Mouse (Mus musculus) liver, adult 2 months (tissue): Measurements from ENCODE around the gene Iqcc. TPM values are rescaled to one million over a fixed set of nuclear protein-coding genes. Genes with fewer than 3 reads are reported as not detected.

Experiments
- DNase-seq: peaks from one replicate; pipeline ENCODE4 v3.0.0-alpha.2; 2011; ENCODE audit warnings: low read depth, low spot score; ENCODE audit errors: extremely low read depth
- H3K27ac ChIP-seq: fragments of 200-500 bp; replicated peaks from 2 replicates; pipeline ENCODE4 v1.5.1; 2012; ENCODE audit warnings: low read depth, mild to moderate bottlenecking, control low read depth, inconsistent platforms, low read length; ENCODE audit not compliant: insufficient read depth
- H3K27me3 ChIP-seq: fragments of 200-500 bp; 2 replicates; pipeline ENCODE4 v1.6.1; 2012; ENCODE audit warnings: mild to moderate bottlenecking, moderate library complexity, low read length, inconsistent platforms; ENCODE audit not compliant: control insufficient read depth, insufficient read depth
- H3K36me3 ChIP-seq: fragments of 200-500 bp; 2 replicates; pipeline ENCODE4 v1.6.1; 2012; ENCODE audit warnings: low read length, inconsistent platforms; ENCODE audit not compliant: control insufficient read depth, insufficient read depth
- H3K4me1 ChIP-seq: fragments of 200-500 bp; 2 replicates; pipeline ENCODE4 v1.6.1; 2011; ENCODE audit warnings: low read length; ENCODE audit not compliant: control insufficient read depth, insufficient read depth
- H3K4me3 ChIP-seq: fragments of 200-500 bp; 2 replicates; pipeline ENCODE4 v1.5.1; 2011; ENCODE audit warnings: low read depth, mild to moderate bottlenecking, control low read depth, low read length, moderate library complexity; ENCODE audit not compliant: insufficient read depth
- H3K79me2 ChIP-seq: fragments of 200-500 bp; 2 replicates; pipeline ENCODE4 v1.6.1; 2012; ENCODE audit warnings: inconsistent platforms, mild to moderate bottlenecking, low read length, moderate library complexity; ENCODE audit not compliant: control insufficient read depth, insufficient read depth
- H3K9ac ChIP-seq: fragments of 200-500 bp; 2 replicates; pipeline ENCODE4 v1.6.1; 2012; ENCODE audit warnings: low read depth, mild to moderate bottlenecking, control low read depth, inconsistent platforms, low read length
- CTCF ChIP-seq: fragments of 200-500 bp; IDR thresholded peaks from 2 replicates; pipeline ENCODE4 v1.5.1; 2011; ENCODE audit warnings: low read depth, low read length, control low read depth
- POLR2A ChIP-seq: fragments of 200-500 bp; IDR thresholded peaks from 2 replicates; pipeline ENCODE4 v1.6.1; 2011; ENCODE audit warnings: low read length, control low read depth; ENCODE audit not compliant: insufficient read depth; ENCODE audit errors: extremely low read depth
- WGBS: fragments of 180-500 bp; shearing (Covaris S2); methylation state at CpG from one replicate; pipeline ENCODE4 v1.1.7; 2018; 5-methylcytosine and 5-hydroxymethylcytosine counted together
- polyA plus RNA-seq: library from polyadenylated mRNA; depleted of rRNA; stranded (reverse); fragments of >200 nt; gene quantifications from 2 replicates; pipeline ENCODE4 v1.2.3, GENCODE M21; 2012
- total RNA-seq: library from RNA; depleted of rRNA; stranded (reverse); fragments of >200 nt; gene quantifications from 2 replicates; pipeline ENCODE4 v1.2.3, GENCODE M21; 2014

Gene Iqcc
- total and polyA plus RNA-seq, 2 experiments: 11.3 to 23.0 TPM

DNA sequence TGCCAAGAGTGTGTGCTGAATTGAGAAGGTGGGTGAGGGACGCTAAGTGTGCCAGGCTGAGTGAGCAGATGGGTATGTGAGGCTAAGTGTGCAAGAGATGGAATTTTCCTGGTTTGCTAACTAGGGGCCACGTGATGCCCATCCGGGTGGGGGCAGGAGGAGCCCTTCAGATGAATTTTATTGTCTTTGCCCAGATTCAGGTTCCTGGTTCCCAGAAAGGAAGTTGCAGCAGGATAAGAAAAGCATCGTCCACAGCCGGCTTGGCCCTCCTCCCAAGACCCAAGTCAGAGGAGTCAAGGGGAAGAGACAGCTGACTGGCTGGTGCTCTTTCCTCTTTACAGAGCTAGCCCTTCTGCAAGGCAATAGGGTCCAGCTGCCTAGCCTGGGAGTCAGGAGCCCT, 40.4 kb downstream of the Iqcc start, which contains the start of gene Fam167b:
TSS of gene Fam167b (minus strand) at position 84 of the 400 bp plus-strand sequence.
- peak within 1 kb of the TSS; percentile 56 for H3K27ac ChIP-seq
- H3K4me3 ChIP-seq: peak within 1 kb of the TSS; percentile 63
- DNase-seq: peak; percentile 29
- H3K4me1 ChIP-seq: no peaks in the 10 kb centered on the region
- no peaks in the 10 kb centered on the region for H3K27me3 ChIP-seq
- no peaks in the 10 kb centered on the region for H3K79me2 ChIP-seq
- H3K36me3 ChIP-seq: no peaks in the 10 kb centered on the region
- WGBS: 76% methylated on average over 5 of the region's 5 CpGs
- TF ChIP-seq CTCF (no peak), POLR2A (no peak)
- peak within 1 kb of the TSS; percentile 62 for H3K9ac ChIP-seq

- Histone ChIP-seq H3K4me1 (0 out of 2 replicates have a peak, but pooled peaks cover 3% of the 10 kb centered on the region), H3K9ac (peak overlapping the region; percentile 62), H3K79me2 (no peaks in the 10 kb centered on the region), H3K27me3 (no peaks in the 10 kb centered on the region), H3K27ac (peak overlapping the region; percentile 56), H3K4me3 (peak overlapping the region; percentile 63), H3K36me3 (no peaks in the 10 kb centered on the region)
- no peak for TF ChIP-seq CTCF
- TF ChIP-seq POLR2A: no peak
- 70% methylated on average over 7 of the region's 7 CpGs for WGBS
- no peak for DNase-seq
Measured at GRCm38 (mm10) chr4:129577688-129578087, 41.2 kb downstream of the Iqcc start.

DNA sequence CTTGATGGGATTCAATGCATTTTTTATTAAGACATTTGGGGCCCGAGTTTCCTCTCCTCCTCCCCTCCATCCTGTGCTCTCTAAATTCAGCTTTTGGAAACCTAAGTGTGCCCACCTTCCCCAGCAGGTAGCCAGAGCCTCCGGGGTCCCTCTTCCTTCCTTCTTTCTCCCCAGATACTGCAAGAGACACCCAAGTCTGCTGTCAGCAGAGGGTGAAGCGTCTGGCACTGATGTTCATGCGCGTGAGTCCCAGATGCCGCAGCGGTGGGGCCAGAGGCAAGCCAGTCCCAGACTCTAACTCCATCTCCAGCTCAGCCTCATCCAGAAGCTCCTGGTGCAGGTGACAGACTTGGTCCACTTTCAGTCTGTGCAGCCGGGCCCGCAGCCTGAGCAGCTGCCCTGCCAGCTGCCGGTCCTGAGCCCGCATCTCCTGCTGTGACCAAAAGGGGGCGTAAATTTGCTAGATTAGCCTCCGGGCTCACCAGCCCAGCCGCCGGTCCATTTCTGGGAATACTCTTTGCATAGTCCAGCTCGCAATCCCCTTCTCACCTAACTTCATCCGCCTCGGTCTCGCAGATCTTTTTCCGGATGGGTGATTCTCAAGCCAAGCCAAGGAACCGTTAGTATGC, 41.9 kb downstream of the Iqcc start:
- Histone ChIP-seq H3K27me3 (no peaks in the 10 kb centered on the region), H3K27ac (0 out of 2 replicates have a peak overlapping the region, but pooled peaks have one; percentile 21), H3K4me1 (0 out of 2 replicates have a peak, but pooled peaks cover 3% of the 10 kb centered on the region), H3K79me2 (no peaks in the 10 kb centered on the region), H3K9ac (peak overlapping the region; percentile 62), H3K36me3 (no peaks in the 10 kb centered on the region), H3K4me3 (peak overlapping the region; percentile 63)
- TF ChIP-seq CTCF (peak; percentile 85), POLR2A (no peak)
- DNase-seq: peak; percentile 29
- WGBS: 33% methylated on average over 21 of the region's 21 CpGs

DNA sequence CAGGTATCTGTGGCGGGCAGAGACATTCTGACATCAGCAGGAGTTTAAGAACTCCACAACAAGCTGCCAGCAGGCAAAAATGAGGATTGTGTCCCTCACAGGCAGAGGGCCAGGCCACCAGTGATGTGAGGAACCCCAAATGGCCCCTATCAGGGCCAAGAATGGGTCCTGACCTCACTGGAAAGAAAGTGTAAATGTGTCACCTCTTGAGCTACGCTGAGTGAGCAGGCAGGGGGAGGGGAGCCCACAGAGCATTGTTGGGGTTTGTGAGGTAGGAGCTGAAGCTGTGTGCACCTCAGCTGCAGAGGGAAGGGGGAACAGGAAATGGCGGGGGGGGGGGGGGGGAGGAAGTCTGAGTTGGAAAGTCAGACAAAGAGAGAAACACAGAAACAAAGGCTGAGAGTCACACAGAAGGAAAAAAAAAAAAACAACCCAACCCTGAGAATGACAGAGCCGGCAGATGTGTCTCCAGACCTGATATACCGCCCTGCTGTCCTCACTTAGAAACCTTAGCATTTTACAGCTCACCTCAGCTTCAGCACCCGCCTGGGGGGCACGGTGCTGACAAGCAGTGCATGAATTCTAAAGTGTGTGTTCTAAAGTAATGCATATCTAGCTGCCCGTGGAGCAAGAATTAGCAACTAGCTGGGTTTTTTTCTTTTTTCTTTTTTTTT, 43.6 kb downstream of the Iqcc start:
- WGBS: 61% methylated on average over 8 of the region's 8 CpGs
- DNase-seq: no peak
- 0 out of 2 replicates have a peak, but pooled peaks cover 3% of the 10 kb centered on the region for H3K4me1 ChIP-seq
- peak overlapping the region; percentile 47 for H3K27ac ChIP-seq
- no peaks in the 10 kb centered on the region for H3K79me2 ChIP-seq
- no peaks in the 10 kb centered on the region for H3K27me3 ChIP-seq
- TF ChIP-seq POLR2A: no peak
- TF ChIP-seq CTCF: no peak
- peak overlapping the region; percentile 20; the same call in 1 of the 2 replicates for H3K4me3 ChIP-seq
- H3K9ac ChIP-seq: no peak overlapping the region; the same call in 1 of the 2 replicates
- no peaks in the 10 kb centered on the region for H3K36me3 ChIP-seq

DNA sequence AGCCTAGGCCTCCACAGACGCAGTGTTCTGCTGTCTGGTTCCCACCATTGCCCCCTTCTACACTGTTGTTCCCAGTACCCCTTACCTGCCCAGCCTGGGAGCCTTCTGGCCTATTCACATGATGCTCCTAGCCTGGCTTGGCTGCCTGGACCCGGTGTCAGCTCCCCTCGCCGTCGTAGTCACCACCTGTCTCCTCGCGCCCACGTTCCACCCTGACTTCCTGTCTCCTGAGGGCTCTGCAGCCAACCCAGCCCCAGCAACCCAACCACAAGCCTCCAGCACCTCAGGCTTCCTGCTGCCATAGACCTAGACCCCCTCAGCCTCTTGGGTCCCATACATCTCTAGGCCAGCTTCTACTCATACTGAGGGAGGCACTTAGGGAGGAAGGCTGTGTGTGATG, 45.5 kb downstream of the Iqcc start, which contains the start of gene Lck:
TSS of gene Lck (minus strand) at position 212 of the 400 bp plus-strand sequence.
- H3K36me3 ChIP-seq: no peaks in the 10 kb centered on the region
- no peaks in the 10 kb centered on the region for H3K79me2 ChIP-seq
- TF ChIP-seq POLR2A (no peak), CTCF (no peak)
- 83% methylated on average over 8 of the region's 8 CpGs for WGBS
- no peaks in the 10 kb centered on the region for H3K27me3 ChIP-seq
- peak within 1 kb of the TSS; percentile 85 for H3K27ac ChIP-seq
- H3K4me1 ChIP-seq: 0 out of 2 replicates have a peak, but pooled peaks cover 3% of the 10 kb centered on the region
- H3K9ac ChIP-seq: peak within 1 kb of the TSS; percentile 30; the same call in 1 of the 2 replicates
- no peak within 1 kb of the TSS for H3K4me3 ChIP-seq
- DNase-seq: no peak

GRCm38 (mm10) chr4:129573093-129573370, 45.9 kb downstream of the Iqcc start:
- peak overlapping the region; percentile 85 for H3K27ac ChIP-seq
- no peaks in the 10 kb centered on the region for H3K36me3 ChIP-seq
- H3K79me2 ChIP-seq: no peaks in the 10 kb centered on the region
- 0 out of 2 replicates have a peak, but pooled peaks cover 3% of the 10 kb centered on the region for H3K4me1 ChIP-seq
- H3K9ac ChIP-seq: peak overlapping the region; percentile 30; the same call in 1 of the 2 replicates
- no peak for DNase-seq
- 79% methylated on average over 4 of the region's 4 CpGs for WGBS
- no peak overlapping the region for H3K4me3 ChIP-seq
- TF ChIP-seq POLR2A (no peak), CTCF (no peak)
- no peaks in the 10 kb centered on the region for H3K27me3 ChIP-seq
